Mouse (Mus musculus): ENCODE data around the gene Mta1. TPM values are rescaled to one million over a fixed set of nuclear protein-coding genes. Genes with fewer than 3 reads are reported as not detected.

Gene Mta1
- polyA plus RNA-seq, 1 experiment from 2014 or later, result 21.5 TPM

DNA sequence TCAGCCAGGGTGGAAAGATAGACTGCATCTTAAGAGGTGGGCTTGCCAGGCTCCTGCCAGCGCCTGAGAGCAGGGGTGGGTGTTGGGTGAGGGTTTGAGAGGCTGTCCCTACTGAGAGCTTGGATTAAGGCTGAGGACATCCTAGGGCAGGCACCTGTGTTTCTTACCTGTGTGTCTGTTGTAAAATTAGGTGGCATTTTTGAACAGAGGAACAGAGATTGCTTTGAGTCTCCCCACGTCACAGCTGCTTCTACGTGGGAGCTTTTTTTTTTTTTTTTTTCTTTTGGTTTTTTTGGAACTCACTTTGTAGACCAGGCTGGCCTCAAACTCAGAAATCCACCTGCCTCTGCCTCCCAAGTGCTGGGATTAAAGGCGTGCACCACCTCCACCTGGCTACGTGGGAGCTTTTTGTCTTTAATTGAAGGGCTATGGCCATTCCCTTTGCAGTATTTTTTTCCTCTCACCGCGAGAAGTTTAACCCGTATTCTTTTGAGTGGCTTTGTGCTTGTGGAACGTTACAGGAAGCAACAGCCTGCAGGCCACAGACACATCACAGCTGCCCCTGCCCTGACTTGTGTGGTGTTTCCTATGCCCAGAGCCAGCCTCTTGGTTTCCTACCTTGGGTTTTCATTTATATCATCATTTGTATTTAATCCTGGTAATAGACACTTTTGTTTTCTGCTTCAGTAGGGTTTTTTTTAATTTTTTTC is 3.3 kb downstream of the Mta1 start:
- Histone ChIP-seq H3K4me2 (ENCODE audit: low read depth) (no peak overlapping the region), H3K27ac (ENCODE audit: low read depth, low read length) (no peak overlapping the region), H3K27me3 (ENCODE audit: control insufficient read depth, insufficient read depth, low read length) (no peaks in the 10 kb centered on the region), H3K36me3 (ENCODE audit: control insufficient read depth, insufficient read depth, low read length) (no peaks in the 10 kb centered on the region), H3K4me1 (ENCODE audit: control insufficient read depth, insufficient read depth, low read length) (peaks cover 16% of the 10 kb centered on the region), H3K9me3 (ENCODE audit: control insufficient read depth, low read length) (no peaks in the 10 kb centered on the region), H3K9ac (ENCODE audit: low read length) (no peak overlapping the region), H3K4me3 (ENCODE audit: low read depth, low read length) (no peak overlapping the region)
- ATAC-seq (ENCODE audit: insufficient read depth, low FRiP score, low TSS enrichment) (no peak), DNase-seq (ENCODE audit: low spot score) (no peak)
- WGBS, result 92% methylated on average over 9 of the region's 9 CpGs

DNA sequence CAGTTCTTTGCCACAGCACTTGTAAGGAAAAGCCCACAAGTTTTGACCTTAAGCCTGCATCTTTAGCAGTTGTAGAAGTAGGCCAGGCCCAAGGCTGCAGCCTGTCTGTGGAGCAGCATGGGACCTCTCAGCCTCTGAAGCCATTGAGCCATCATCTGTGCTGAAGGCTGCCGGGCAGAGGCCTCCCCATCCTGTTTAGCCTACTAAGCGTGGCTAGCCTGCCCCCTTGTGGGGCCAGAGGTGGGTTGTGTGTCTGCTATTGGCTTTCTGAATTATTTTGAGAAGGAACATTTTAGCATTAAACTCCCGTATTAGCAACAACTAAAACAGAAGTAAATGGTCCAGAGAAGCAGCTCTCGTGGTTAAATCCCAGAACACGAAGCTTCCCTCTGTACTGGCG is 4.4 kb downstream of the Mta1 start:
- WGBS, result 68% methylated on average over 6 of the region's 6 CpGs
- no peak overlapping the region for H3K27ac ChIP-seq (ENCODE audit: low read depth, low read length)
- no peak overlapping the region for H3K4me2 ChIP-seq (ENCODE audit: low read depth)
- peak; percentile 72 for DNase-seq (ENCODE audit: low spot score)
- ATAC-seq (ENCODE audit: insufficient read depth, low FRiP score, low TSS enrichment), result no peak
- H3K9me3 ChIP-seq (ENCODE audit: control insufficient read depth, low read length), result no peaks in the 10 kb centered on the region
- H3K4me3 ChIP-seq (ENCODE audit: low read depth, low read length), result no peak overlapping the region
- no peaks in the 10 kb centered on the region for H3K27me3 ChIP-seq (ENCODE audit: control insufficient read depth, insufficient read depth, low read length)
- no peak overlapping the region for H3K9ac ChIP-seq (ENCODE audit: low read length)
- no peaks in the 10 kb centered on the region for H3K36me3 ChIP-seq (ENCODE audit: control insufficient read depth, insufficient read depth, low read length)
- H3K4me1 ChIP-seq (ENCODE audit: control insufficient read depth, insufficient read depth, low read length), result peaks cover 16% of the 10 kb centered on the region

DNA sequence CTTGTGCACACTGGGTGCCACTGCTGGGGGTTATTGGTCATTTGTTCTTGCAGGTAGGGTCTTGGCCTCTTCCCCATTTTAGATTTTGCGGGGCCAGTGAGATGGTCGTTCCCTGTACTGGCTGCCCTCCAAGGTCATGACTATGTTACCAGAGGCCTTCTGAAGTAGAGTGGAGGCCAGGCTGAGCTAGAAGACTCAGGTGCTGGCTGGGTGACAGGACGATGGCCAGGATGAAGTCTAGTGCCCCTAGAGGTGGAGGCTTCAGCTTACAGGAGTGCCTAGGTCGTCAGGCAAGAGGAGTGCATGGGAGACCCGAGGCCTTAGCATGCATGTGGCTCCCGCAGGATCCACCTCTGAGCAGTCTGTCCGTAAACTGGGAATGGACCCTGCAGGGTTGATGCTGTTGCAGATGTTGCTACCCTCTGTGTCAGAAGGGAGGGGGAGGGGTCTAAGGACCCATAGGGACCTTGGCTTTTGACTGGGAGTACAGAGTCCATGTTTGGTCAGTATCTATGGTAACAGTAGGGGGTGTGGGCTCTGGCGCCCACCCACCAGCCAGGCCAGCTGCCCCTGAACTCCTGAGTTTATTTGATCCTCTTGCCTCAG is 5.9 kb downstream of the Mta1 start:
- 83% methylated on average over 8 of the region's 8 CpGs for WGBS
- DNase-seq (ENCODE audit: low spot score) (peak; percentile 25), ATAC-seq (ENCODE audit: insufficient read depth, low FRiP score, low TSS enrichment) (no peak)
- H3K9ac ChIP-seq (ENCODE audit: low read length), result no peak overlapping the region
- H3K27ac ChIP-seq (ENCODE audit: low read depth, low read length), result no peak overlapping the region
- H3K4me1 ChIP-seq (ENCODE audit: control insufficient read depth, insufficient read depth, low read length), result peaks cover 16% of the 10 kb centered on the region
- no peaks in the 10 kb centered on the region for H3K36me3 ChIP-seq (ENCODE audit: control insufficient read depth, insufficient read depth, low read length)
- no peak overlapping the region for H3K4me2 ChIP-seq (ENCODE audit: low read depth)
- no peaks in the 10 kb centered on the region for H3K9me3 ChIP-seq (ENCODE audit: control insufficient read depth, low read length)
- no peaks in the 10 kb centered on the region for H3K27me3 ChIP-seq (ENCODE audit: control insufficient read depth, insufficient read depth, low read length)
- H3K4me3 ChIP-seq (ENCODE audit: low read depth, low read length), result no peak overlapping the region

DNA sequence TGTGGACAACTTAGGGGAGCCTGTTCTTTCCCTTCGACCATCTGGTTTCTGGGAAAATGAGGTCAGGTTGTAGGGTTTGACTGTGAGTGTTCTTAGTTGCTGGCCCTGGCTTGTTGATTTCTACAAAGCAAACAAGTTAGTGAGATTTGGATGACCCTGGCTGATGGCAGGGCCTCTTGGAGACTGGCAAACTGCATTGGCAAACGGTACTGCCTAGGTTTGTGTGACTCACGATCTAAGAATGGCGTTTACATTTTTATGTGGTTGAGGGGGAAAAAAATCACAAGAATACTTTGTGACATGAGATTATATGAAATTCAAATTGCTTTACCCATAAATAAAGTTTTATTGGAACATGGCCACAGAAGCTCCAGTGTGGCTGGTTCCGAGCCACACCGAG is 8.3 kb downstream of the Mta1 start:
- ATAC-seq (ENCODE audit: insufficient read depth, low FRiP score, low TSS enrichment) (no peak), DNase-seq (ENCODE audit: low spot score) (no peak)
- WGBS, result 93% methylated on average over 6 of the region's 6 CpGs
- Histone ChIP-seq H3K4me3 (ENCODE audit: low read depth, low read length) (no peak overlapping the region), H3K4me2 (ENCODE audit: low read depth) (no peak overlapping the region), H3K36me3 (ENCODE audit: control insufficient read depth, insufficient read depth, low read length) (no peaks in the 10 kb centered on the region), H3K9ac (ENCODE audit: low read length) (no peak overlapping the region), H3K4me1 (ENCODE audit: control insufficient read depth, insufficient read depth, low read length) (no peaks in the 10 kb centered on the region; the same call in 1 of the 2 replicates), H3K27ac (ENCODE audit: low read depth, low read length) (no peak overlapping the region), H3K27me3 (ENCODE audit: control insufficient read depth, insufficient read depth, low read length) (no peaks in the 10 kb centered on the region), H3K9me3 (ENCODE audit: control insufficient read depth, low read length) (no peaks in the 10 kb centered on the region)

DNA sequence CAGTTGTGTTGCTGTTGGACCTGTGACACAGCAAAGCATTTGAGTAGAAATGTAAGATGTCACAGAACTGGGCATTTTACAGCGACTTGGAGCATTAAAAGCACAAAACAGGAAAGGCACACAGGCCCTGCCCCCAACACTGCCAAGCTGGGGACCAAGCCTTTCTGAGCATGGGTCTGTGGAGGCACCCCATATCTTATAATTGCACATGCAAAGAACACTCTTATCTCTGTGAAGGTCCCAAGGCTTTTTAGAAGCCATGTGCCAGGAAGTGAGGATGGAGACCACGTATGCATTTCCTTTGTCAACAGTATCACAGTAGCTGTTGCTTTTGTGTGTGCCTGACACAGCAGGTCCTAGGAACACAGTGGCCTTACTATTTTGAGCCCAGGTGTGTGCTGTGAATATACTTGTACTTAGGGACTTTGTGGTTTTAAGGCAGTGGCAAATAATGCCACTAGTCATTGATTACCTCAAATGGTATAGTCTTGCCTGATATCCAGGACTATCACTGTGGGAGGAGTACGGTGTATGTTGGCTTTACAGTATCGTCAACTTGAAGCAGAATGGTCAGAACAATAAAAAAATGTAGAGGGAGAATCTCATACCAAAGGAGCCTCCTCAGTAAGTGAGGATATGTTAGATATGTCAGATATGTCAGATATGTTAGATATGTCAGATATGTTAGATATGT is 9.5 kb downstream of the Mta1 start:
- WGBS, result 92% methylated on average over 4 of the region's 4 CpGs
- ATAC-seq (ENCODE audit: insufficient read depth, low FRiP score, low TSS enrichment) (no peak), DNase-seq (ENCODE audit: low spot score) (no peak)
- no peaks in the 10 kb centered on the region; the same call in 1 of the 2 replicates for H3K4me1 ChIP-seq (ENCODE audit: control insufficient read depth, insufficient read depth, low read length)
- no peak overlapping the region for H3K27ac ChIP-seq (ENCODE audit: low read depth, low read length)
- no peak overlapping the region for H3K4me3 ChIP-seq (ENCODE audit: low read depth, low read length)
- H3K9me3 ChIP-seq (ENCODE audit: control insufficient read depth, low read length), result no peaks in the 10 kb centered on the region
- no peak overlapping the region for H3K9ac ChIP-seq (ENCODE audit: low read length)
- no peaks in the 10 kb centered on the region for H3K27me3 ChIP-seq (ENCODE audit: control insufficient read depth, insufficient read depth, low read length)
- no peaks in the 10 kb centered on the region for H3K36me3 ChIP-seq (ENCODE audit: control insufficient read depth, insufficient read depth, low read length)
- no peak overlapping the region for H3K4me2 ChIP-seq (ENCODE audit: low read depth)

DNA sequence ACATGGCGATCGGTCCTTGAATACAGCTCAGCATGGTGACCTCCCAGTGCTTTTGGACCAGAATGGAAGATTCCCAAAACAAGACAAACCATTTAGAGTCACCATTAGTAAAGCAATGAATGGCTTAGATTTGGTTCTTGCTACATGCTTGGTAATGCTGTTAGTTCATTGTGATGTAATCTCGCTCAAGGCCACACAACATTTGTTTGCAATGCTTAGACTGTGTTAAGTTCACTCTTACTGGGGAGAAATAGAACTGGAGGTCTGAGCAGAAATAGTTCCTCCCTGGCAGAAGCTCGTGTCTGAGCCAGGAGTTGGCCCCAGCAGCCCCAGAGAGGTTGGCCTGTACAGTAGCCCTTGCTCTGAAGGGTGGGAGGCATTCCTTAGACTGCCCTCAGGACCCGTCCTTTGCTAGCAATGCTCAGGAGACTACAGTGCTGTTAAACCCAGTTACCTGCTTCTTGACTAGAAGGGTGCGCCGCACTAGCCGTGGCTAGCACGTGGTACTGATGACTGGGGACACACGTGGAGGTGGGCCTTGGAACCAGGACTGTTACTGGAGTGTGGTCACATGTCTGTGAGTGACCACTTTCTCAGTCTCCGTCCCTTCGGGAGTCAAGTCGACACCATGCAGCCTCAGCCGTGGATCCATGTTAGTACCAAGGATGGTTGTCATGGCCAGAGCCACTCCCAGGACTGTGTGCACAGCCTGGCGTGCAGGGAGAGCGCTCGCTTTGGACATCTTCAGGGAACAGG is 10.6 kb downstream of the Mta1 start:
- DNase-seq (ENCODE audit: low spot score) (no peak), ATAC-seq (ENCODE audit: insufficient read depth, low FRiP score, low TSS enrichment) (no peak)
- 87% methylated on average over 17 of the region's 17 CpGs for WGBS
- Histone ChIP-seq H3K9ac (ENCODE audit: low read length) (no peak overlapping the region), H3K27me3 (ENCODE audit: control insufficient read depth, insufficient read depth, low read length) (no peaks in the 10 kb centered on the region), H3K9me3 (ENCODE audit: control insufficient read depth, low read length) (no peaks in the 10 kb centered on the region), H3K4me2 (ENCODE audit: low read depth) (no peak overlapping the region), H3K4me3 (ENCODE audit: low read depth, low read length) (no peak overlapping the region), H3K4me1 (ENCODE audit: control insufficient read depth, insufficient read depth, low read length) (no peaks in the 10 kb centered on the region; the same call in 1 of the 2 replicates), H3K36me3 (ENCODE audit: control insufficient read depth, insufficient read depth, low read length) (peaks cover 2% of the 10 kb centered on the region; the same call in 1 of the 2 replicates), H3K27ac (ENCODE audit: low read depth, low read length) (no peak overlapping the region; the same call in 1 of the 2 replicates)

DNA sequence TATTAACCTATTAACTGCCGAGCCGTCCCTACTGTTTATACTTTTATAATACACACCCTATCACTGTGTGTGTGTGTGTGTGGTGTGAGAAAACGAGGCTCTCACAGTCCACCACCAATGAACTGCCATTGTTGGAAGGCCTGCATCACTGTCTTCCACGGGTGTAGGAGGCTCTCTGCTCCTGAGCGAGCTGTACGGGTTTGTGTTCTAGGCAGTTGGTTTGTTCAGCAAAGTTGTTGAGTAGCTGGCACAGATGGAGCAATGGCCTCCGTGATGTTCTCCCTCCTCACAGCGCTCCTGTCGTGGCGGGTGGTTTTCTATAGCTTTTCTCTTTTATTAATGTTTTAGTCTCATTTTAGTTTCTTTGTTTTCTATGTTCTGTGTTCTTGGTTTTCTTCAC is 11.7 kb downstream of the Mta1 start:
- 92% methylated on average over 10 of the region's 10 CpGs for WGBS
- ATAC-seq (ENCODE audit: insufficient read depth, low FRiP score, low TSS enrichment), result no peak
- Histone ChIP-seq H3K27me3 (ENCODE audit: control insufficient read depth, insufficient read depth, low read length) (no peaks in the 10 kb centered on the region), H3K4me1 (ENCODE audit: control insufficient read depth, insufficient read depth, low read length) (no peaks in the 10 kb centered on the region; the same call in 1 of the 2 replicates), H3K36me3 (ENCODE audit: control insufficient read depth, insufficient read depth, low read length) (peaks cover 5% of the 10 kb centered on the region; the same call in 1 of the 2 replicates), H3K9me3 (ENCODE audit: control insufficient read depth, low read length) (no peaks in the 10 kb centered on the region), H3K9ac (ENCODE audit: low read length) (no peak overlapping the region), H3K4me2 (ENCODE audit: low read depth) (no peak overlapping the region), H3K27ac (ENCODE audit: low read depth, low read length) (no peak overlapping the region), H3K4me3 (ENCODE audit: low read depth, low read length) (no peak overlapping the region)
- no peak for DNase-seq (ENCODE audit: low spot score)

DNA sequence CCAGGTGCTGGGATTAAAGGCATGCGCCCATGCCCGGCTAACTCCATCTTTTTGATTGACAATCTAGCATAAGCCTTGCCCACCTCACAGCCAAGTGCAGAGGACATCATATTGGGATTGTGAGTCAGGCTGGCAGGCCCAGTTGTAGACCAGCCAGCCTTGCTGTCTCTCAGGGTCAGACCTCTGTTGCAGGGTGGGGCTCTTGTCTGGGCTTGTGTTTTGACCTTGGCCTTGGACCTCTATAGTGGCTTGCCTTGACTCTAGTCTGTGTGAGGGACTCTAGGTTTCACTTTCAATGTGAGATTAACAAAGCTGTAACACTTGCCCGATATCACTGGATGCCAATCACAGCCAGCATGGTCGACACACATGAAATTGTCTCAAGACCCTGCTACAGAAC is 16.1 kb downstream of the Mta1 start:
- DNase-seq (ENCODE audit: low spot score), result no peak
- H3K4me2 ChIP-seq (ENCODE audit: low read depth), result no peak overlapping the region
- H3K27me3 ChIP-seq (ENCODE audit: control insufficient read depth, insufficient read depth, low read length), result no peaks in the 10 kb centered on the region
- no peaks in the 10 kb centered on the region for H3K9me3 ChIP-seq (ENCODE audit: control insufficient read depth, low read length)
- 91% methylated on average over 4 of the region's 4 CpGs for WGBS
- no peak overlapping the region for H3K27ac ChIP-seq (ENCODE audit: low read depth, low read length)
- H3K4me3 ChIP-seq (ENCODE audit: low read depth, low read length), result no peak overlapping the region
- ATAC-seq (ENCODE audit: insufficient read depth, low FRiP score, low TSS enrichment), result no peak
- H3K36me3 ChIP-seq (ENCODE audit: control insufficient read depth, insufficient read depth, low read length), result peaks cover 19% of the 10 kb centered on the region
- H3K9ac ChIP-seq (ENCODE audit: low read length), result no peak overlapping the region
- H3K4me1 ChIP-seq (ENCODE audit: control insufficient read depth, insufficient read depth, low read length), result no peaks in the 10 kb centered on the region
